Mouse (Mus musculus) heart, embryonic 12.5 days (tissue): ENCODE data around the gene Gm42957. TPM values are rescaled to one million over a fixed set of nuclear protein-coding genes. Genes with fewer than 3 reads are reported as not detected.
"Not testable (repeated sequence)": the region's sequence is repeated elsewhere in the genome, so short reads cannot be mapped to it uniquely, and the experiment has no call there.

ENCODE experiments used
- ATAC-seq: fragments of 200-750 bp; cut with Nextera tagmentation; 2 replicates; pipeline ENCODE4 v1.8.0; 2017; ENCODE audit warnings: moderate TSS enrichment, moderate library complexity; ENCODE audit not compliant: insufficient number of reproducible peaks, low FRiP score
- H3K27ac ChIP-seq: fragments of 300-500 bp; sonication (generic); 2 replicates; pipeline ENCODE4 v1.5.1; 2016; ENCODE audit warnings: mild to moderate bottlenecking, moderate library complexity; ENCODE audit not compliant: poor library complexity, severe bottlenecking
- H3K27me3 ChIP-seq: fragments of 300-500 bp; sonication (generic); replicated peaks from 2 replicates; pipeline ENCODE4 v1.6.1; 2016; ENCODE audit warnings: mild to moderate bottlenecking, moderate library complexity
- H3K36me3 ChIP-seq: fragments of 300-500 bp; sonication (generic); 2 replicates; pipeline ENCODE4 v1.6.1; 2016; ENCODE audit warnings: mild to moderate bottlenecking, moderate library complexity
- H3K4me1 ChIP-seq: fragments of 300-500 bp; sonication (generic); replicated peaks from 2 replicates; pipeline ENCODE4 v1.6.1; 2016; ENCODE audit warnings: mild to moderate bottlenecking
- H3K4me2 ChIP-seq: fragments of 300-500 bp; sonication (generic); 2 replicates; pipeline ENCODE4 v1.6.1; 2016; ENCODE audit warnings: mild to moderate bottlenecking, moderate library complexity
- H3K4me3 ChIP-seq: fragments of 300-500 bp; sonication (generic); 2 replicates; pipeline ENCODE4 v1.5.1; 2016; ENCODE audit warnings: mild to moderate bottlenecking
- H3K9ac ChIP-seq: fragments of 300-500 bp; sonication (generic); 2 replicates; pipeline ENCODE4 v1.6.1; 2016; ENCODE audit warnings: mild to moderate bottlenecking, moderate library complexity
- H3K9me3 ChIP-seq: fragments of 300-500 bp; sonication (generic); replicated peaks from 2 replicates; pipeline ENCODE4 v1.6.1; 2016; ENCODE audit warnings: mild to moderate bottlenecking, moderate library complexity
- WGBS: fragments of 180-500 bp; shearing (Covaris S2); methylation state at CpG from one replicate; pipeline ENCODE4 v1.1.7; 2016; 5-methylcytosine and 5-hydroxymethylcytosine counted together
- polyA plus RNA-seq: library from polyadenylated mRNA; unstranded; fragments of >200 nt; fragmentation: Nextera tagmentation; extraction: Ambion mirVana; gene quantifications from 2 replicates; pipeline ENCODE4 v1.2.1, GENCODE M21; 2016

Gm42957 gene
- polyA plus RNA-seq, 1 experiment from 2014 or later = 0.14 TPM

GRCm38 (mm10) chr3:96662731-96663316, 27.6 kb downstream of the Gm42957 start:
- no peak for ATAC-seq

DNA sequence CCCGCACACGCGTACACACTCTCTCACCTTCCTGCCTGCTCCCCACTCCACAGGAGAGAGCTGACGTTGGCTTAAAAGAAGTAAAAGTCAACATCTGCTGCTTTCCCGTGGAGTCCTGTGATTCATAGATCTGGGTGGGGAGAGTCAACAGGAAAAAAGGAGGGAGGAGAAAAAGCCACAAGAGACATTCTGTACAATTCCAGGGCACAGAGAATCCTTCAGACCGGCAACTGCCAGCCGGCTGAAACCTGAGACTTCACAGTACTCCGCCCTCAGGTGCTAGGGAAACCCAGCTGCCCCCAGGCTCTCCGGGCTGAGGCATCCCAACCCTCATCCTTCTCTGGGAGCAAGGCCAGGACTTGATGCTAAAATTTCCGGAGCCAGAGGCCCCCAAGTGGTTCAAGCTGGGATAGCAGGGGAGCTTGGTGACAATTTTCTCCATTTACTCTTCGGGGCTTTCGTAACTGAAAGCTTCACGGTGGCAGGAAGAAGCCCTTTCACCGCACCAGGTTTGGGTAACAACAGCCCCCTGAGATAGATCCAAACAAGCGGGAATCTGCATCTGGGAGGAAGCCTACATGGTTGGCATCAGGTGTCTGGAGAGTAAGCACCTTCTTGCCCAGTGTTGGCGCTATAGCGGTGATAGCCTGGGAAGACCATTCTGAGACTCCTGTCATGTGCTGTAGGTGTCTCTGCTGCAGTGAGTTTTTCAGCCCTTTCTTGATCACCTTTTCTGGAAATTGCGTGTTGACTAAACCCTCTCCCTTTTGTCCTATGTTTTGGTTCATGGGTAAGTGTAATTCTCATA, 28.4 kb downstream of the Gm42957 start:
- 5% methylated on average over 18 of the region's 18 CpGs for WGBS
- Histone ChIP-seq H3K4me2 (peak overlapping the region; percentile 67), H3K9me3 (no peaks in the 10 kb centered on the region), H3K36me3 (no peaks in the 10 kb centered on the region), H3K27me3 (no peaks in the 10 kb centered on the region), H3K27ac (peak overlapping the region; percentile 1; the same call in 1 of the 2 replicates), H3K4me1 (peaks cover 10% of the 10 kb centered on the region), H3K4me3 (peak overlapping the region; percentile 28), H3K9ac (peak overlapping the region; percentile 21; the same call in 1 of the 2 replicates)
- peak; percentile 79 for ATAC-seq

More at GRCm38 (mm10) chr3:96662731-96663316, 27.6 kb downstream of the Gm42957 start:
- no peaks in the 10 kb centered on the region for H3K36me3 ChIP-seq
- H3K9me3 ChIP-seq = no peaks in the 10 kb centered on the region
- H3K9ac ChIP-seq = no peak overlapping the region
- H3K27ac ChIP-seq = peak overlapping the region; percentile 1; the same call in 1 of the 2 replicates
- H3K4me2 ChIP-seq = peak overlapping the region; percentile 67
- H3K4me3 ChIP-seq = 0 out of 2 replicates have a peak overlapping the region, but pooled peaks have one; percentile 28
- H3K4me1 ChIP-seq = peaks cover 10% of the 10 kb centered on the region
- 46% methylated on average over 8 of the region's 8 CpGs for WGBS
- no peaks in the 10 kb centered on the region for H3K27me3 ChIP-seq

GRCm38 (mm10) chr3:96665732-96666363, 30.6 kb downstream of the Gm42957 start:
- peaks cover 17% of the 10 kb centered on the region for H3K4me1 ChIP-seq
- H3K36me3 ChIP-seq, H3K27me3 ChIP-seq, H3K9me3 ChIP-seq, H3K27ac ChIP-seq, H3K4me2 ChIP-seq, ATAC-seq, H3K9ac ChIP-seq, H3K4me3 ChIP-seq: not testable (repeated sequence)
- 80% methylated on average over 7 of the region's 7 CpGs for WGBS

GRCm38 (mm10) chr3:96666916-96667315, 31.6 kb downstream of the Gm42957 start:
- H3K27me3 ChIP-seq = peaks cover 9% of the 10 kb centered on the region
- H3K27ac ChIP-seq = no peak overlapping the region
- no peak overlapping the region for H3K4me2 ChIP-seq
- H3K36me3 ChIP-seq = no peaks in the 10 kb centered on the region
- no peak for ATAC-seq
- WGBS = 82% methylated on average over 5 of the region's 5 CpGs
- H3K4me3 ChIP-seq = no peak overlapping the region
- H3K9ac ChIP-seq = no peak overlapping the region
- peaks cover 17% of the 10 kb centered on the region for H3K4me1 ChIP-seq
- no peaks in the 10 kb centered on the region for H3K9me3 ChIP-seq

DNA sequence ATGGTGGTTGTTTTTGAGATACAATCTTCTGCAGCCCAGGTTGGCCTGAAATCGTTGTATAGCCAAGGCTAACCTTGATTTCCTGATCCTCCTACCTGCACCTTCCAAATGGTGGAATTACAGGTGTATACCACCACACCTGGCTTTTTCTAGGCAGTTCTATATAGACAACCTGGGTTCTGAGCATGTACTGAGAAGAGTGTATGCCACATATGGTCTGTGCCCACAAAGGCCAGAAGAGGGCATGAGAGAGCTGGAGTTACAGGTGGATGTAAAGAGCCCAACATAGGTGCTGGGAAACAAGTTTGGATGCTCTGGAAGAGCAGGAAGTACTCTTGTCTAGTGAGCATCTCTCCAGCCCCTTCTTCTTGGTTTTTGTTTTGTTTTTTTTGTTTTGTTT, 32.0 kb downstream of the Gm42957 start:
- Histone ChIP-seq H3K9me3 (no peaks in the 10 kb centered on the region), H3K4me1 (peaks cover 17% of the 10 kb centered on the region), H3K36me3 (no peaks in the 10 kb centered on the region), H3K27ac (no peak overlapping the region), H3K27me3 (peaks cover 9% of the 10 kb centered on the region), H3K4me2 (no peak overlapping the region), H3K9ac (no peak overlapping the region), H3K4me3 (no peak overlapping the region)
- no peak for ATAC-seq
- 36% methylated on average over 1 of the region's 1 CpGs for WGBS

DNA sequence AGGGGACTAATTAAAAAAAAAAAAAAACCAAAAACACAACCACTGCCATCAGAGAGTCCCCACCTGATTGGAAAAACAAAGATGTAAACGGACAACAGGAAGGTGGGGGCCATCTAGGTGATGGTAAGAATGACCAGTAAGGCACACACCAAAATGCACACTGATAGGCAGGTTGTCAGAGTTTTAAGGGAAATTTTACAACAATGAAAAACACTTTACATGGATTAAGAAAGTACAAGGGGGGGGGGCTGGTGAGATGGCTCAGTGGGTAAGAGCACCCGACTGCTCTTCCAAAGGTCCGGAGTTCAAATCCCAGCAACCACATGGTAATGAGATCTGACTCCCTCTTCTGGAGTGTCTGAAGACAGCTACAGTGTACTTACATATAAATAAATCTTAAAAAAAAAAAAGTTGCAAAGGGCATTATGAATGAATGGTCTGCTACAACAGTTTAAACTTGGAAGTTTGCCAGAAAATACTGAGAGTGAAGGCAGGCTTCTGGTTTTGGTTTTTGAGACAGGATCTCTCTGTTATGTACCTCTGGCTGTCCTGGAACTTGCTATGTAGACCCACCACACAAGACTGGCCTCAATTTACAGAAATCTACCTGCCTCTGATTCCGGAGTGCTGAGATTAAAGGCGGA, 33.3 kb downstream of the Gm42957 start:
- Histone ChIP-seq H3K27ac (no peak overlapping the region), H3K9me3 (no peaks in the 10 kb centered on the region), H3K9ac (no peak overlapping the region), H3K4me2 (no peak overlapping the region), H3K36me3 (no peaks in the 10 kb centered on the region), H3K4me3 (no peak overlapping the region), H3K4me1 (peaks cover 11% of the 10 kb centered on the region), H3K27me3 (peaks cover 9% of the 10 kb centered on the region)
- 89% methylated on average over 5 of the region's 5 CpGs for WGBS
- no peak for ATAC-seq

- H3K4me1 ChIP-seq = peaks cover 6% of the 10 kb centered on the region
- H3K9ac ChIP-seq = peak within 1 kb of the TSS; percentile 52
- no peaks in the 10 kb centered on the region for H3K9me3 ChIP-seq
- no peaks in the 10 kb centered on the region for H3K36me3 ChIP-seq
- H3K4me3 ChIP-seq = peak within 1 kb of the TSS; percentile 46
- H3K27ac ChIP-seq = no peak within 1 kb of the TSS
- H3K27me3 ChIP-seq = peaks cover 9% of the 10 kb centered on the region
- ATAC-seq = peak; percentile 90
- WGBS = 6% methylated on average over 35 of the region's 35 CpGs
- peak within 1 kb of the TSS; percentile 80 for H3K4me2 ChIP-seq
These were observed 34.6 kb downstream of the Gm42957 start, which contains the start of gene Ankrd35 for GRCm38 (mm10) chr3:96669727-96670468. Ankrd35 (plus strand) TSS chr3:96670131.

DNA sequence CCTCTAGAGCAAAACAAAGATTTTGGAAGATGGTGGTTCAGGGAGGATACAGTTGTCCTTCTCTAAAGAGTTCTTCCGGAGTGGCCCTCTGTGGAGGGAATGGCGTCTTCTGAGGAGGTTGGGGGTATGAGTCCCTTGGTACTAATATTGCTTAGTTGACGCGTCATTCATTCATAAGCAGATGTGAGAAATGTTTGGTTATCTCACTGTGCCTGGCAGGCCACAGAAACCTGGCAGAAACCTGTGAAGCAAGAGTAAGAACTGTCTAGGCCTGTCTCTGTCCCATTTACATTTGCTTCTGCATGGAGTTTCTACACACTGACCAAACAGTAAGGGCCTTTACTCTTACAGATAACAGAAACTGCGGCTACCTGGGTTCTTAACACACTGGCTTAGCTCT, 36.2 kb downstream of the Gm42957 start:
- Histone ChIP-seq H3K36me3 (no peaks in the 10 kb centered on the region), H3K4me1 (peaks cover 6% of the 10 kb centered on the region), H3K4me2 (no peak overlapping the region), H3K27me3 (peaks cover 9% of the 10 kb centered on the region), H3K4me3 (no peak overlapping the region), H3K9ac (no peak overlapping the region), H3K27ac (no peak overlapping the region), H3K9me3 (no peaks in the 10 kb centered on the region)
- WGBS = 90% methylated on average over 5 of the region's 5 CpGs
- ATAC-seq = no peak

- no peak overlapping the region for H3K4me3 ChIP-seq
- WGBS = 63% methylated on average over 4 of the region's 4 CpGs
- H3K9me3 ChIP-seq = no peaks in the 10 kb centered on the region
These were observed 38.2 kb downstream of the Gm42957 start for GRCm38 (mm10) chr3:96673514-96673913.

GRCm38 (mm10) chr3:96674442-96674841, 39.2 kb downstream of the Gm42957 start:
- H3K4me2 ChIP-seq = no peak overlapping the region
- peaks cover 6% of the 10 kb centered on the region for H3K4me1 ChIP-seq
- H3K27me3 ChIP-seq = peaks cover 13% of the 10 kb centered on the region
- H3K4me3 ChIP-seq = no peak overlapping the region
- no peaks in the 10 kb centered on the region for H3K36me3 ChIP-seq
- 62% methylated on average over 8 of the region's 8 CpGs for WGBS
- ATAC-seq = no peak
- H3K27ac ChIP-seq = no peak overlapping the region
- no peaks in the 10 kb centered on the region for H3K9me3 ChIP-seq
- no peak overlapping the region for H3K9ac ChIP-seq

More at GRCm38 (mm10) chr3:96673514-96673913, 38.2 kb downstream of the Gm42957 start:
- no peak overlapping the region for H3K27ac ChIP-seq
- H3K27me3 ChIP-seq = peaks cover 9% of the 10 kb centered on the region
- H3K9ac ChIP-seq = no peak overlapping the region
- no peak for ATAC-seq
- peaks cover 6% of the 10 kb centered on the region for H3K4me1 ChIP-seq
- H3K36me3 ChIP-seq = no peaks in the 10 kb centered on the region
- H3K4me2 ChIP-seq = no peak overlapping the region
